Mouse (Mus musculus) spleen, embryonic (tissue): ENCODE measurements around the gene Ak4.
"Not testable (repeated sequence)": the region's sequence is repeated elsewhere in the genome, so short reads cannot be mapped to it uniquely, and the experiment has no call there.

Experiments used
- CTCF ChIA-PET: fragments of 350-600 bp; sonication (Branson Sonifier 250); formaldehyde crosslinking; loops from one replicate; lab custom pipeline; 2022; lab: Charles Lee

The Ak4 gene

DNA sequence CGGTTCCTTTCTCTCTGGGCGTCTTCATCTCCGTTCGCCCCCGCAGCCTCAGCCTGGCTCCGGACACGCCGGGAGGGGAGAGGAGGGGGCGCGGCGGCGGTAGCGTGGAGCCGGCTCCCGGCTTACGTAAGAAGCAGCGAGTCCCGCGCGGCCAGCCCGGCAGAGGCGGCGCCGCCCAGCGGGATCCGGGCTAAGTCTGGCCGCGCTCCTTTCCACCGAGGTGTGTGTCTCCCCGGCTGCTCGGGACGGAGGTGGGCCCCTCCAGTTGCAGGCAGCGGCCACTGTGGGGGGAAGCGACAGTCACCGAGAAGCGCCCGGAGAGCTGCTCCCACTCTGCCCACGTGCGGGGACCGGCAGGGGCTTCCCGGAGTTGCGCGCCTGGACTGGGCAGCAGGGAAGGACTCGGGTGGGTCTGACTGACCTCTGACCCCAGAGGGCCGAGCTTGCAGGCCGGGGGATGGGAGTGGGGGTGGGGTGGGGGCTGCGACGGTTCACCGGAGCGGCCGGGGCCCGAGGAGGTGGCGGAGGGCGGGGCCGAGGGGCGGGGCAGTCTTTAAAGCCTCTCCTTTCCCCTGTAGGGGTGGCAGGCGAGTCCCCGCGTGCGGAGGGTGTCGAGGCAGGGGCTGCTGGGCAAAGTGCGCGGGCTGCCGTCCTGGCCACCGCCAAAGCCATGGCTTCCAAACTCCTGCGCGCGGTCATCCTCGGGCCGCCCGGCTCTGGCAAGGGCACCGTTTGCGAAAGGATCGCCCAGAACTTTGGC, at the start of gene Ak4:
Ak4 (plus strand) TSS at position 127 of the 760 bp plus-strand sequence.
- CTCF ChIA-PET: no interaction called here

DNA sequence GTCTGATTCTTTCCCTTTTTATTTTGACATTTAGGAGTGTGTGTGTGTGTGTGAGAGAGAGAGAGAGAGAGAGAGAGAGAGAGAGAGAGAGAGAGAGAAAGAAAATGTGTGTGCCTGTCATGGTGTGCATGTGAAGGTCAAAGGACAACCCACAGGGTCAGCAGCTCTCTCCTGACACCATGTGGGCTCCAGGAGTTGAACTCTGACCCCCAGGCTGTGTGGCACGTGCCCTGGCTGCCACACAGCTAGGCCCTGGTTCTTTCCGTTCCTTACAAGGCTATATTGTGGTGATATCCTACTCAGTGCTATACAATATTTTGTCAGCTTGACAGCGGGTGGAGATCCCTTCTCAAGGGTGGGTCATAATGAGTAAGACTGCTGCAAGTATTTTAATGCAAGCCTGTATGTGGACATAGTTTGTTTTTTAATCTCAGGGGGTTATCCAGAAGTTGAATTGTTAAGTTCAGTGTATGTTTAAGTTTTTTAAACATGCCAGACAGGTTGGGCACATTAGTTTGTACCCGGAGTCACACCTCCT, 49.3 kb upstream of the Ak4 start:
- CTCF ChIA-PET: interaction anchor here (0.6 to 1.1 kb wide), 3 partner anchors 19 to 247 kb away, joined by 3 to 8 read pairs (median 4); no protein-coding TSS in a partner anchor

DNA sequence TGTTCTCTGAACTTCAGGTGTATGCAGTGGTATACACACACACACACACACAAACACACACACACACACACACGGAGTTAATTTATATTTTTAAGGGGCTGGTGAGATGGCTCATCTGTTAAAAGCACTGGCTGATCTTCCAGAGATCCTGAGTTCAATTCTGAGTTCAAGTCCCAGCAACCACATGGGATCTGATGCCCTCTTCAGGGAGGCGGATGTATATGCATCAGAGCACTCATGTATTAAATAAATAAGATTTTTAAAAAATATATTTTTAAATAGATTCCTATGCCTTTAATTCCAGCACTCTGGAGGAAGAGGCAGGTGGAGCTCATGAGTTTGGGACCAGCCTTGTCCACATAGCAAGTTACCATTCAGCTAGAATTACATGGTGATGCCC, 46.8 kb upstream of the Ak4 start:
- CTCF ChIA-PET: interaction anchor here (0.7 kb wide), 1 partner anchor 76 kb away, joined by 5 read pairs; no protein-coding TSS in a partner anchor

DNA sequence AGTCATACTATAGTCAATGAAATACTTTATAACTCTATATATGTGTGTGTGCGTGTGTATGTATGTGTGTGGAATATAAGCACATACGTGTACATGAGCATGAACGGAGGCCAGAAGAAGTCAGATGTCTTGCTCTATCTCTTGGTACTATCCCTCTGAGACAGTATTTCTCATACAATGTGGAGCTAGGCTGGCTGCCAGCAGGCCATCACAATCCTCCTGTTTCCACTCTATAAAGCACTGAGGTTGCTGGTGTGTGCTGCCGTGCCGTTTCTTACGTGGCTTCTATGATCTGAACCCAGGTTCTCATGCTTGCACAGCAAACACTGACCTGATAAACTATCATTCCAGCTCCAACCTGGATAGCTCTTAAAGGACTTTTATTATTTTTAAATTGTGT, 46.3 kb upstream of the Ak4 start:
- CTCF ChIA-PET: no interaction called here

DNA sequence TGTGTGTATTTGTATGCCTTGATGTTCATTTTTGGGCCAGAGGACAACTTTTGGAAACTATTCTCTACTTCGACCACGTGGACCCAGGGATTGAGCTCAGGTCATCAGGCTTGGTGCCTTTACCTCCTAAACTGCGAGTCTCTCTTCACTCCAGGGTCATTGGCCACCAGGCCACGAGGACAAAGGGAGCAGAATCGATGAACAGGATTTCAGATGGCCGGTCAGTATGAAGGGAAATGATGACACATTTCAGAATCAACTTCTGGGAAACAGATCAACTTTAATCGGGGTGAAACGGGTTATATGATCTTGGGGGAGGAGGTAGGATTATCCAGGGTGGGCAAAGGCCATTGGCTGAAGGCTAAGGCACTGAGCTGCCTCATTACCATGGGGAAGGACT, 45.0 kb upstream of the Ak4 start:
- CTCF ChIA-PET: no interaction called here

DNA sequence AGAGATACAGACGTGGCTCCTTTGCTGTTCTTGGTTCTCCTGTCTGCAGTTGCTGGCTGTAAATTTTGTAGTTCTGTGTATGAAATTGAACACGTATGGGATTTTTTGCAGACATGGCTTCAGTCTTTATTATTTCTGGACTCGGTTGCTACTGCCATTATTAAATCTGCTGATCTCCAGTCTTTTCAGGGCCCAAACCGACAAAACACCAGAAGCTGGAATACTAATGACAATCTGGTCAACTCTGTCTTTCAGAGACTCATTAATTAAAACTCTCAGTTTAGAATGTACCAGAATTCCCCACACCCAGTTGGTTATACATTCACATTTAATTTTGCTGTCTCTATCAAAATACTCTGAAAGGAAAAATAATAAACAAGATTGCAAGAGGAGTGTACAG, 42.2 kb upstream of the Ak4 start:
- CTCF ChIA-PET: interaction anchor here (0.7 kb wide), 1 partner anchor 77 kb away, joined by 3 read pairs; no protein-coding TSS in a partner anchor

DNA sequence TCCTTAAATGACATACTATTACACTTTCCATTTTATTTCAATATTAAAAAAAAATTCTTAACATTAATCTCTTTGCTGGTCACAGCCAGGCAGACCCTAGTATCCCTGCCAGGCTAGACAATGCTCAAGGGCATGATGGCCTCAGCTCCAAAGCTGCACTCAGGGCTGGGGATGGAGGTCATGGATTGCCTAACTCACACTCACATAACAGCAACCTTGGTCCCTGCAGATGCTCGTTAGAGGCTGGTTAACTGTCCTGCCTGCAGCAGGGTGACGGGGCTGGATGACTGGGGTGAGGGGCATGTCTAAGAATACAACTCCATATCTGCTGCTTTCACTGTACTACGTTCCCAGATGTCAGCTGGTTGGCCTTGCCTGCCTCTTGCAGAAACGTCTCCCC, 40.8 kb upstream of the Ak4 start:
- CTCF ChIA-PET: no interaction called here

DNA sequence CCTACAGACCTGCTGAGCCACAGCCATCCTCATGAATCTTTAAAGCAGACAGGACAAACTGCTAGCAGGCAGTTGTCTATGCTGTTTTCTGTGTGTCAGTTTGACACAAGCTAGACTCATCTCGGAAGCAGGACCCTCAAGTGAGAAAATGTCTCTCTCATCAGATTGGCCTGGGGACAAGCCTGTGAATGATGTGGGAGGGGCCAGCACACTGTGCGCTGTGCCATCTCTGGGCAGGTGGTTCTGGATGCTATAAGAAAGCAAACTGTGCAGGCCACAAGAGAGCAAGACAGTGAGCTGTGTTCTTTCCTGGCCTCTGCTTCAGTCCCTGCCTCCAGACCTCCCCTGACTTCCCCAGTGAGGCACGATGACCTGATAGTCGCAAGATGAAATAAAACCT, 40.3 kb upstream of the Ak4 start:
- CTCF ChIA-PET: no interaction called here

DNA sequence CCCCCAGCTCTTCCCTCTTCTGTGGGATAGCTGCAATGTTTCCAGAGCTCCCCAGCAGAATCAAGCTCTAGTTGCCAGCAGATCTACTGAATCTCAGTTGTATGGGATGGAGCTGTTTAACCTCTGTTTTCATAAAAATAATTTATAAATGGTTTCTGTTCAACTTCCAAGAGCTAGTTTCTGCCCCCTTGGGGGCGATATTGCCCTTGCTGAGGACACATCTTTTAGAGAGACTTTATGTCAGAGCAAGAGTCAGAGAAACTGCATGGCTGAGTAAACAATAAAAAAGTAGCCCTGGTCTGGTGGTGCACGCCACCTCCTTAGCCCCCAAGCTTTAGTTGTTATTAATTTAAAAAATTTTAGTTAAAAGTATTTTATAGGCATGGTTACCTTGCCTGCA, 34.1 kb upstream of the Ak4 start:
- CTCF ChIA-PET: no interaction called here

DNA sequence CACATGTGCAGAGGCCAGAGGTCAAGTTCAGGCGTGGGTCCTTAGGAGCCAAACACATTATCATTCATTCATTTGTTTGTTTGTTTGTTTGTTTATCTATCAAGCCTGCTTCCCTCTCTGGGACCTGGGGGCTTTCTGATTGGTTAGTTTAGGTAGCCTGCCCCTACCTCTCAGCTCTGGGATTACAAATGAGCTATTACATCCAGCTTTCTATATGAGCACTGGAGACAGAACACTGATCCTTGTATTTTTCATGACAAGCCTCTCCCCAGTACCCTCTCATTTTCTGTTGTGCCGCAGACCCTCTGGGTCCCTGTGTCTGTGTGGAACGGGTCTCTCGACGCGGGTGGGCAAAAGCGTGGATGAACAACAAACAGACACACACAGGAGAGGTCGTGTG, 30.8 kb upstream of the Ak4 start:
- CTCF ChIA-PET: no interaction called here

DNA sequence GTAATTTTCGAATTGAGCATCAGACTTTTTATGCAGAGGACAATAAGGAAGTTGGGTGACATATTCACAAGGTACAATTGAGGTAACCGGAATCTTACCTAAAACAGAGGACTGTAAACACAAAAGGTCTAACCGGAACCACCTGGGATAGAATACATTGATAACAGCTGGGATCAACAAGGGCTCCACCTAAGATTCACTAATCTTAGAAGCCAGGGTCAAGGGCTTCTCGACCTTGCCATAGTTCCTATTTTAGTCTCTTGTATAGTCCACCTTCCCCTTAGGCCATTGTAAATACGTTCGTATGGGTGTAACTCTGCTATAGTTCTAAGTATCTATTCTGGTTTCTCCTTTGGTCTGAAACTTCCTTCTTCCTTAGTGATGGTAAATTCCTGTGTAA, 30.4 kb upstream of the Ak4 start:
- CTCF ChIA-PET: not testable (repeated sequence)

DNA sequence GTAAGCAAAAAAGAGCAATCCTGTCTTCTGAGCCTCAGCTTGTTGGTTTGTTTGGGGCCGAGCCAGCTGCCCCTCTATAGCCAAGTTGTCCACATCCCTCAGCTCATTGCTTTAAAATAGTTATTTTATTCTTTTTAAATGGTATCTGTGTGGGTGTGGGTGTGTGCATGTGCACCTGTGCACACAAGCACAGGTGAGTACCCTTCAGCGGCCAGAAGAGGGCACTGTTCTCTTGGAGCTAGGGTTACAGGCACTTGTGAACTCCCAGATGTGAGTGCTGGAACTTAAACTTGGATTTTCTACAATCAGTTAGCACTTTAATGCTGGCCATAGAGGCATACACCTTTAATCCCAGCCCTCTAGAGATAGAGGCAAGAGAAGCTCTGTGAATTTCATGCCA, 26.8 kb upstream of the Ak4 start:
- CTCF ChIA-PET: no interaction called here

DNA sequence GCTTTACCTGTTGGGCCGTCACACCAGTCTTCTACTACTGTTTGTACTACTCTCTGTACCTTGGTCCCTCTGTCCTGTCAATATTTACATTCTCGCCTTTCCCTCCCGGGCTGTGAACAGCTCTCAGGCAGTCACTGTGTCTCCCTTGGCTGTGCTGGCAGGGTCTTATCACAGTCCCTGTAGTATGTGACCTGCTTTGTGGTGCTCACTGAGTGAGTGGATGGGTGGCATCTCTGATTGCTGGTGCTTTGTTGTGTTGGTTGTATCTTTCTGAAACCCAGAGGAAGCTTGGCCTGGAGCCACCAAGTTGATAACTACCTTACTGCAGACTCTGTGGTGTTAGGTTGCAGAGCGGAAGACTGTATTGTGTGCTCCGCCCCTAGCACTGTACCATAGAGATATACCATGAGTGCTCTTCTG, 25.8 kb upstream of the Ak4 start:
- CTCF ChIA-PET: no interaction called here

DNA sequence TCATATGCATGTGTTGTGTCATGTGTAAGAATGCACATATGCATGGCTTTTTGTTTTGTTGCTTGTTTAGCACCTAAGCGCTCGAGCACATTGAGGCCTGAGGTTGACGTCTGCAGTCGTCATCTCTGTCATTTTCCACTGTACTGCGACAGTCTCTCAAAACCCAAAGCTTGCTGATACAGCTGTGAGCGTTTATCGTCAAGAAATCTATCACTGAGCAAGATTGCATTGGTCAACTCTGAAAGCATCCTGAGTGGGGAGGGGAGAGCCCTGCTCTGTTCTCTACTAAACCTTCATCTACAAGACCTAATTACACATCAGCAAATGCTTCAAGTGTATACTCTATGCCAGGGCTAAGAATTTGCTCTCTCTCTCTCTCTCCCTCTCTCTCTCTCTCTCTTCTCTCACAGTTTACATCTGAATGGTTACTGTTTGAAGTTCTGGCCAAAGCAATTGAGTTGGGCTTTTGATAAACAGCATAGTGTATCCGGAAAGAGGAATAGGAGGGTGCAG, 24.0 kb upstream of the Ak4 start:
- CTCF ChIA-PET: interaction anchor here (0.7 kb wide), 1 partner anchor 44 kb away, joined by 4 read pairs; no protein-coding TSS in a partner anchor

DNA sequence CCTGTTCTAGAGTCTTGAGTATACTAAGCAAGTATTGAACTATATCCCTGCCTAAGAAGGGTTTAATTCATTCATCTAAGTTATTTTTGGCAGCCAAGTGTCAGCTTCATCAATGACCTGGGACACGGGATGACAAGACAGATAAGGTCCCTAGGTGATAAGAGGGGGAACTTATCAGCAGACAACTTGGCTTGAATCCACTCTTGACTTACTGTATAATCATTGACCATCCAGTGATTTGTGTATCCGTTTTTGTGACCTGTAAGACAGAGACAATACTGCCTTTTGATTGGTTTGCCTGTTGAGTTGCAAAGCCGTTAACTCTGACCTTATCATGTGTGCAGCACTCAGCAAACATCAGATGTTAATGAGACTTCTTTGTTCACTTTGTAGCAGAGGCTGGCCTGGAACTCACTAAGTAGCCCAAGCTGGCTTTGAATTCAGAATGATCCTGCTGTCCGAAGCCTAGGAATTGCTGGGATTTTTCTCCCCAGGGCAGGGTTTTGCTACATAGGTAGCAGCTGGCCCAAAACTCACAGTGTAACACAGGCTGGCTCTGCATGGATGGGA, 19.0 kb upstream of the Ak4 start:
- CTCF ChIA-PET: no interaction called here

DNA sequence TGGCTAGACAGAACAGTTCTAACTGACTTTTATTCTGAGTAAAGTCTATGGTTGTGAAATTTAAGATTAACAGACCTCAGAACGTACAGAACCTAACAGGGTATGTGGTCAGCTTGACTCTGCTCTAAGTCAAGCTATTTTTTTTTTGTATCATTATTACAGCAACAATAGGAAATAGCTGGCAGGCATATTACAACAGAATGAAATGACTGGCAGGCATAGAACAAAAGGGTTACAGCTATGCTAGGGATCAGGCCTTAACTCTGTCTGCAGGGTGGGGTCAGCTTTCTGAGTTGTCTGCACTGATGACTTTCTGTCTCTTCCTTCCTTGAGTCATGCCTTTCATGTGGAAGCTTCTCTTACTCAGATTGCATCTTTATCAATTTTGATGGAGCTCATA, 17.1 kb upstream of the Ak4 start:
- CTCF ChIA-PET: no interaction called here

DNA sequence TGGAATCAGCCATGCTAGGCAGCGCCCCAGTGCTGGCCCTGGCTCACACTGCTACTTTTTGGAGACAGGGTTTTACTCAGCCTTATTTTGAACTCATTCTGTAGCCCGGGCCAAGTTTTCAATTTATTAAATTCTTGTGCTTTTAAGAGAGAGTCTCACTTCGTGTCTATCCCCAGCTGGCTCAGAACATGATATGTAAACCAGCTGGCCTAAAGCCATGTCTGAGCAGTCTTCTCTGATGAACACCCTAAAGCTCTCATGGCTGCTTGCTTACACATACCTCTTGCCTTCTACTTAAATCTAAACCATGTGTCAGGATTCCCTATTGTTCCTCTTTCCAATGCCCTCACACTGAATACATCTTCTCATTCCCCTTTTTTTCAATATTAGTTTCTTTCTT, 14.2 kb upstream of the Ak4 start:
- CTCF ChIA-PET: no interaction called here

DNA sequence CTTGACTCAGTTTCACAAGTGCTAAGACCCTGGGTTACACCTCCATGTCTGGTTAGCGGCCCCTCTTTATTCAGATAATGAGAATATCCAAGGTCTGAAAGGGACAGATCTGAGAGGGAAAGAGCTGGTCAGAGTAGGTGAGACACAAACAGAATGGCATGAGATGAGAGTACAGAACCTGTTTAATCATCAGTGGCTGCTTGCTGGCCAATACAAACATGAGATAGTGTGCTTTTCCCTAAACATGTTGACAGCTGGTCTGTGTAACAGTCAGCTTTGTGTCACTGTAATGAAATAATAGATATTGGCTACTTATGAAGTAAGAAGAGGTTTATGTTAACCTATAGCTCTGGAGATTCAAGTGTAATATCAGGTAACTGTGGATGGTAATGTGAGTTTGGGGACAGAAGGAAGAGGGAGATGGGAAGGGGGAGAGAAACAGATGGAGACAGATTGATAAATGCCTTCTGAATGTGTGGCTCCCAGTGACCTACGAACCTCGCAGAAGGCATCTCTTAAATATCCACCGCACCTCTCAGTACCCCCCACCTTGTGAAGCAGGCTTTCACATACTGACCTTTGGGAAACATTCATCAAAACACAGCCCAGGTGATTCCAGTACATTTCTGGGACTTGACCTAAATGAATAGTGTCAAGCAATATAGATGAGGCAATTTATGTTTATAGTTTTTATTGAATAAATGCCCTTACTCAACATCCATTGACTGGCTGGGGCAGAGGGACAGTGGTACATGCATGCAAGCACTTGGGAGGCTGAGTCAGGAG, 12.5 kb upstream of the Ak4 start:
- CTCF ChIA-PET: no interaction called here

DNA sequence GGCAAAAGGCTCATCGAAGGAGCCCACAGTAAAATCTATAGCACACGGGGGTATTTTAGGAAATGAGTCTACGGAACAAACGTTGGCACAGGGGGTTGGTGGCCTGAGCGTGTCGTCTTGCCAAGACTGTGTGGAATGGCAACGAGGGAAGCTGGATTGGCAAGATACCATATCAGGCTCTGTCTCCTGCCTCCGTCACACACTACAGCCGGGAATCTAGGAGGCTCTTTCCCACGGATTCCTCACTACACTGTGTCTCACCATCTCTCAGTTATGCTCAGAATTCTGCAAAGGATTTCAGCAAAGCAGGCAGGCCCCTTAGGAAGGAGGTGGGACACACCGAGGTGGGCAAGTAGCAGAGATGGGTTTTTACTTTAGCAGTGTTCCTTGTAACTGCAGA, 2.1 kb upstream of the Ak4 start:
- CTCF ChIA-PET: no interaction called here

DNA sequence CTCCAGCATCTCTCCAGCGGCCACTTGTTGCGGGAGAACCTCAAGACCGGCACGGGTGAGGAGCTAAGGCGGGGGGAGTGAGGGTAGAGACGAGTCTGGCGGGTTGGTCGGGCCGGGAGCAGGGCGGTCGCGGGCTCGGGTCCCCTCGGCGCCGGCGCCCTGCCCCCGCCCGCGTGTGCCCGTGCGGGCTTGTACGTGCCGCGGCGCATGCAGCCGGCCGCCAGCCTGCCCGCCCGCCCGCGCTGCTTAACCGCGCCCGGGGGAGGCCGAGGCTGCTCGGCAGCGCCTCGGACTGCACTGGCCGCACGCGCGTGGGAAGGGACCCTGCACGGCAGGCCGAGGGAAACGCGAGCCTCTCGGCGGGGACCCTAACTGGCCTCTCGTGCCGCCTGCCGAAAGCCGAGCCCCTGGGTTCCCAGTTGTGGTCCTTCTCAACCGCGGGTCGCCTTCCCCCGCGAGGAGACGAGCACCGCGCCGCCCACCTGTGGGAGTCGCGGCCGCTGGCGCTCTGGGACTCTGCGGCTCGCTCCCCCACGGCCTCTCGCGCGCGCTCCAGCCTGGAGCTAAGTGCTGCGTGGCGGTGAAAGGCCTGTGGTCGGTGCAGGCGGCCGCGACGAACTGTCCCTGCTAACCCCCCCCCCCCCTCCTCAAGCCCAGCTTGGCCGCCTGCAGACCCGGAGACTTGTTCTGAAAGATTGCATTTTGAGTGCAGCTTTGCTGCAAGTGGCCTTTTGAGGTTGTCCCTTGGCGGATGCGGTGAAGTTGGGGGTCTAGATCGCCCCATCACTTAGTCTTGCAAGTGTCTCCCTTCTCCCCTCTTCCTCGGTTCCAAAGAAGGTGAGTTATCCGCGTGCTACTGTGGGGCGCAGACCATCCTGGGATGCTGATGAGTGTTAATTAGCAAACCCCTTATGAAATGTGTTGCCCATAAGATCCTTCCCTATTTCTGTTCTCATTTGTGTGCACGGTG, 1.1 kb downstream of the Ak4 start:
- CTCF ChIA-PET: no interaction called here

DNA sequence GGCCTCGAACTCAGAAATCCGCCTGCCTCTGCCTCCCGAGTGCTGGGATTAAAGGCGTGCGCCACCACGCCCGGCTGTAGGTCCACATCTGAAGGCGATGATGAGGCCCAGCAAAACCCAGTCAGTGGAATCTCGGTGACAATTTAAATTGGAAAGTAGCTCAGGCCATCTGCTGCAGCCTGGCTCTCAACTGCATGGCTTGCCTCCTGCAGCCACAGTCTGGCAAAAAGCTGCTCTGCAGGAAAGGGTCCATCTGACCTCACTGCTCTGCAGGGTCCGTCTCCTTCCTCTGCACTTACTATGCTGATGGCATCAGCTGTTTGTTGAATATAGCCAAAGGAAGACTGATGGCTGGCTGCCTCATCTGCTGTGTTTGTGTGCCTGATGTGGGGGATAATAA, 3.9 kb downstream of the Ak4 start:
- CTCF ChIA-PET: no interaction called here
